Mouse (Mus musculus) R1 (cell line): ENCODE data around the gene Slx4ip.
A peak's percentile ranks its signal among the peaks of the same experiment; 100 is the strongest.

Source experiments
- DNase-seq: peaks from one replicate; pipeline ENCODE4 v3.0.0-alpha.2; 2018; ENCODE audit warnings: low read depth, low spot score

Slx4ip gene

DNA sequence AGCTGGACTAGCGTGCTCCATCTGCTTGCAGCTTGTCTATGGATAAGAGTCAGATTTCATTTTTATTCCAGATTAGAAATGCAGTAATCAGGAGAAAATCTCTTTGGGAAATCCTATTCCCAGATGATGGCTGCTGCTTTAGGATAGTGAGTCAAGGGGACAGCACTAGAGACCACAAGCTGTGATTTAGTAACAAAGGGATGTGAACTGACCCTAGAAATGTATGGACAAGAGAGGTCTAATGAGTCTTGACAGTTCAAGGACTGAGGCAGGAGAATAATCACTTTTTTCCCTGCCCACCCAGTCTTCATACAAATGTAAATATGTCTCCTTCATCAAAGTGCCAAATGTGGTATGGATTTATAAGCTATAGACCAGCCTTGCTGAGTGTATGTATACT lies 172.8 kb downstream of the Slx4ip start:
- no peak for DNase-seq

GRCm38 (mm10) chr2:137064513-137064912 lies 173.5 kb downstream of the Slx4ip start:
- DNase-seq, result no peak

GRCm38 (mm10) chr2:137067479-137068110 lies 176.6 kb downstream of the Slx4ip start:
- no peak for DNase-seq

DNA sequence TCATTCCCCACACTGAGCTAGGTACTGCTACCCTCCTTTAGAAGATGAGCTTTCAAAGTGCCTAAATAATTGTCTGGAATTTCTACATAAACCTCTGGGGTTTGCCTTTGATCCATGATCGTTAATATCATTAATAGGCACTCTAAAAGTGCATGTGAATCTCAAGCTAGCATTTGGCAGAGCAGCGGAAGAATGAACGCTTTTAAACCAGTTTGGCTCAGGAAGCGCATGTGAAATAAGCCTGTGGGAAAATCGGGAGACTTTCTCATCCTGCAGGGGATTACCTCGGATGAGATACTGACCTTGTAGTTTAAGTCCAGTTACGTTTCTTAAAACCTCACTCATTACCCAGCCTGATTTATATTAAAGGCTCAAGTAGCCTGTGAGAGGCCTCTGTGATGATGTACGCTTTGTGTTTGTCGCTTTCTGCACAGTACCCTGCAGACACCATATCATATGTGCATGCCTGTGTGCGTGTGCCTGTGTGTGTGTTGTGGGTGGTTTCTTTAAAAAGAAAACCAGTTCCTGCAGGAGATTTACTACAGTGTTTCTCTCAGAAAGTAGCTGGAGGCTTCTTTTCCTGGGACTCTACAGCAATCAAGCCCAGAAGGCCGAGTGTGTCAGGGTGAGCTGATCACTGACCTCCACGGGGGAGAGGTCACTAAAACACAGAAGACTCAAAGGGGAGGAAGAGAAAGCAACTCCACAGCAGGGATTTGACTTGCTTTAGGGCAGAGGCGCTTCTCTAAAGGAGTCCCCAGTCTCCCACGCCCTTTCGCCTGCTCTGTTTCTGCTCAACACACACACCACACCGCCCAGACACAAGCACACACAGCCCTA lies 182.7 kb downstream of the Slx4ip start:
- no peak for DNase-seq

GRCm38 (mm10) chr2:137074313-137074620 lies 183.2 kb downstream of the Slx4ip start:
- no peak for DNase-seq

- DNase-seq, result no peak
Measured at GRCm38 (mm10) chr2:137078771-137079170, 187.8 kb downstream of the Slx4ip start.

GRCm38 (mm10) chr2:137079721-137080320 lies 188.8 kb downstream of the Slx4ip start:
- DNase-seq, result no peak

GRCm38 (mm10) chr2:137080468-137080867 lies 189.4 kb downstream of the Slx4ip start:
- DNase-seq, result no peak

DNA sequence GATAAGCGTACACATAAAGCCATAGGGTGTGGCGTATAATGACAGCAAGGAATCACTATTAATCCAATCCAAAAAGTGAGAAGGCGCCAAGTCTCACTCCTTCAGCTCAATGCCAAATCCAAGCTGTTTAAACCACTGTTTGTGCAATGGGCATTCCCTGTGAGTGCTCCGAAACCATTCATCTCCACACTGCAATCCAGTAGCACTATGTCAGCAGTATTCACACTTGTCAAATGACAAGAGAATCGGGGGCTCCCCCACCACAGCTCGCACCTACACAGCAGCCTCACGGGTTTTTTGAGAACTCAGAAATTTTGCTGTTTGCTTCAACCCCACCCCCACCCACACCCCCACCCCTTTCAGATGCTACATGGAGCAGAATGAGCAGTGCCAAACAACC lies 190.0 kb downstream of the Slx4ip start:
- no peak for DNase-seq

DNA sequence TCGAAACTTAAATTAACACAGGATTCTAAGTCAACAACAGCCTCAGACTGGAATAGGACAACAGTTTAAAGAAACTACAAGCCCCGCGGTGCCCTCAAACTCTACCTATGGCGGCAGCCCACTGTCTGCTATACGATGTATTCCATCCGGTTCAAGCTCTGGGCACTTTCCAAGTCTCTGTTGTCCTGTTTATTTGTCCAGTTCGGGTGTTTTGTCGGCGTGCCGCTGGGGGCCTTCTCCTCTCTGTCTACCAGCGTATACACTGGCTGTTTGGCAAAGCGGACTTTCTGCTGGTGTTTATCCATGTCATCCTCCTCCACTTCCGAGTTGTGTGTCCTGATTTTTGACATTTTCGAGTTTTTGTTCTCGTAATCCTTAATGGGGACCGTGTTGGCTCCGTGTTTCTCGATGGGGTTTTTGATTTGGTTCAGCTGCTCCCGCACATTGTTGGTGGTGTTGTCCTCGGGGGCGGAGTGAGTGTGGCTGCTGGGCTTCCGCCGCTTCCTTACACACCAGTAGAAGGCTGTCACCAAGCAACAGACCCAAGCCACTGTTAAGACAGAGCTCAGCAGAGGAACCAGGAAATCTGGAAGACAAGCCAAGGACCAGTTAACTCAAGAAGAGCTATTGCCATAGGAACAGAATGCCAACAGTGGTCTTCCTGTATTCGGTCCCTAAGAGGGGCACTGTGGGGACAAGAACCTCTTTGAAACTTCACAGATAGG lies 192.0 kb downstream of the Slx4ip start:
- peak; percentile 40 for DNase-seq

GRCm38 (mm10) chr2:137085257-137085656 lies 194.2 kb downstream of the Slx4ip start:
- no peak for DNase-seq

GRCm38 (mm10) chr2:137086621-137087395 lies 195.8 kb downstream of the Slx4ip start:
- DNase-seq, result no peak

GRCm38 (mm10) chr2:137087705-137088104 lies 196.7 kb downstream of the Slx4ip start:
- no peak for DNase-seq

DNA sequence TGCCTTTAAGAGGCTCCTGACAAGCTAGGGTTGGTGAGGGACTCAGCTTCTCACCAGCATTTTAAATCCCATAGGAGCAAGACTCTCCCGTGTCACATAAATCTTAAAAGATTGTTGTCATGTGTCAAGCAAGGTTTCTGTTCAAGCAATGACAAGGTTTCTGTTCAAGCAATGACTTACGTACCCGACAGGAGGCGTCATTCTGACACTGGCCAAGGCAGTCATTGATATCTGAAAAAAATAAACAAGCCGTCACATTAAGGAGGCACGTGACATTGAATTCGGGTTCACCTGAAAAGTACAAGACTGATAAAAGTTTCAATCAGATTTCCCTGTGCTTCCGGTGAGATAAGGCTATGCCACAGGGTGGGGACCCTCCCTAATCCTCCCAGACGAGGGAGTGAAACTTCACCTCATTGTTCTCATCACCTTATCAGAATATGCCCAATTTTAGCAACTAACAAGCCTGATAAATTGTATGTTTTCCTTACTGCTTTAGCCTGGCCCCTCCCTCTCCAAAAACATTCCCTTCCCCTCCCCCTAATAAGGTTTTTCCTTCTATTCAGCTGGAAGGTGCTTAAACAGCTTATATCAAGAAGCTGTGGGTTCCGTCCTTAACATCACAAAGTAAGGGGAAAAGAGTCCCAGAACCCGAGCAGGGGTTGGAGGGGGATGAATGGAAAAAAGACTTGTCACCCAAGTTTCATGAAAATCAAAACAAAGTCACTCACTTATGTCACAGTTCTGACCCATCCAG lies 200.9 kb downstream of the Slx4ip start:
- DNase-seq, result no peak

- DNase-seq, result no peak
Measured at GRCm38 (mm10) chr2:137092523-137093297, 201.7 kb downstream of the Slx4ip start.

GRCm38 (mm10) chr2:137093298-137093630 lies 202.2 kb downstream of the Slx4ip start:
- DNase-seq, result no peak

GRCm38 (mm10) chr2:137094301-137094700 lies 203.3 kb downstream of the Slx4ip start:
- no peak for DNase-seq

DNA sequence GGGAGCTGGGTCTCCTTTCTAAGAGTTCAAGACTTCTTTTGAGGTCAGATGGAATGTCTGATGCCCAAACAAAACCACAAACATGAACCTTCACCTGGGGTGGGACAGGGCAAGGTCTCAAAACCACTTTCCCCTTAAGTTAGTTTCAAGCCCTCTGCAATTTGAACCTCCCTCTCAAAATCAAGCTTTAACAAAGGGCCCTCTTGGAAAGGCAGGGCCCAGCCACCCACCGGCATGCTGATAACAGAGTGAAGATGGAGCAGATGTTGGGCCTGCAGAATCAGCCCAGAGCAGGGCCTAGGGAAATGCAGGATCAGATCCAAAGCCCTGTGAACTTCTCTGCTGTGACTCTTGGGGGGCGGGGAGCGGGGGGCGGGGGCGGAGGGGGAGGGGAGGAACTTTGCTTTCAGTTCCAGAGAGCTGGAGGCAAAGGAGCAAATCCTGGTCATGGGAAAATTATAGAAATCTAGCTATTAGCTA lies 206.0 kb downstream of the Slx4ip start:
- DNase-seq, result no peak

DNA sequence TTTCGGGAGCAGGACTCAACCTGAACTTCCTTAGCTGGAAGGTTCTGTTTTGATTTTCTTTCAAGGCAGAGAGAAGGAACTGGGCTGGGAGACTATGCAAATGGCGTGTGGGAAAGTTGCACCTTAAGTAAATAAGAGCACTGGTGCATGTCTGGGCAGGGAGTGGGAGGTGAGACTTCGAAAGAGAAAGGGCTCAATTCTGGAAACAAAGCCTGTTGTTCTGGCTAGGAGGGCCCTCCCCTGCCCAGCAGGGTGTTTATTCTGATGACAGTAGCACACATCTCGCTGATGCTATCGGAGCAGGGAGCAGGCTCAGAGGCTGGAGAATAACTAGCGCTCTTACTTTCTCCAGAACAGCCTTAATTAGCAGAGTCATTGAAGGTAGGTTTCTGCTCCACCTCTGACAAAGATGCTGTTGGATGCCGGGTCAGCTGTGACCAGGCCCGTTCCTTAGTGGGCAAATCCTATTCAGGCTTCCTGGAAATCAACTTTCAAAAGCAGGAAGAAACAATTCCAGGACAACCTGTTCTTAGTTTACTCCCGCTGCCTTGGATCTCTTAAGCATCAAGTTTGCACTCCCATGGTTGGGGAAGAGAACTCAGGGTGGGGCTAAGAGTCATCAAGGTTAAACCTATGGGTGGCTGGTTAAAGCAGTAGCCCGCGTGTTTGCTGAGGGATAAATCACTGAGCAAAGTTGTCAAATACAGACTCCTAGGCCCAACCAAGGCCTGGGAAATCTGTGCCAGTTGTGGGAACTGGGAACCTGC lies 207.4 kb downstream of the Slx4ip start:
- peak; percentile 94 for DNase-seq
